Mouse (Mus musculus): Measurements from ENCODE around the gene Acp7. TPM values are rescaled to one million over a fixed set of nuclear protein-coding genes. Genes with fewer than 3 reads are reported as not detected.

The Acp7 gene
- polyA plus RNA-seq, 1 experiment from 2014 or later = 10.9 TPM

DNA sequence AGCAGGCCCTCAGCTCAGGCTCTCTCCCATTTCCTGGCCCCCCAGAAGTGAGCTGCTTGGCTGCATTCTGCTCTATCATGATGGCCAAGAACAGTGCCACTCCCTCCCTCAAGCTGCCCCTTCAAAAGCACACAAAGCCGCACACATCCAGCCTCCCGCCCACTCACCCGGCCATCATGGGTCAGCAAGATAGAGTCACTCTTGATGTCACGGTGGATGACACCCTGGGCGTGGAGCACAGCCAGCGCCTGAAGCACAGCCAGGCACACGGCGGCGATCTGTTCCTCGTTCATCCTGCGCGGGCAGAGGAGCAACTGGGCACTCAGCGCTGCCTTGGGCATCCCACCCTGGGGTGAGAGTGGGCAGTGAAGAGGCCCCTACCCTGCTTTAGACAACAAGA lies 68.8 kb downstream of the Acp7 start:
- TF ChIP-seq CTCF (IDR thresholded peaks at IDR 0.05; ENCODE audit: low read depth) (no peak), EP300 (optimal IDR thresholded peaks at IDR 0.05) (no peak)
- H3K4me2 ChIP-seq (replicated peaks; ENCODE audit: low read depth) = no peak overlapping the region
- ATAC-seq (ENCODE audit: low FRiP score, low TSS enrichment) (no peak), DNase-seq (ENCODE audit: low spot score) (no peak)
- peaks cover 27% of the 10 kb centered on the region for H3K36me3 ChIP-seq (ENCODE audit: control insufficient read depth, insufficient read depth, low read length)
- no peak overlapping the region for H3K9ac ChIP-seq (ENCODE audit: low read length)
- 86% methylated on average over 13 of the region's 13 CpGs for WGBS
- no peaks in the 10 kb centered on the region for H3K9me3 ChIP-seq (ENCODE audit: control insufficient read depth, low read length)
- H3K4me1 ChIP-seq (replicated peaks; ENCODE audit: control insufficient read depth, insufficient read depth) = 0 out of 2 replicates have a peak, but pooled peaks cover 2% of the 10 kb centered on the region
- H3K4me3 ChIP-seq (ENCODE audit: low read depth, low read length) = no peak overlapping the region
- H3K27ac ChIP-seq (replicated peaks) = no peak overlapping the region
- no peaks in the 10 kb centered on the region for H3K27me3 ChIP-seq (ENCODE audit: control insufficient read depth, insufficient read depth, low read length)

DNA sequence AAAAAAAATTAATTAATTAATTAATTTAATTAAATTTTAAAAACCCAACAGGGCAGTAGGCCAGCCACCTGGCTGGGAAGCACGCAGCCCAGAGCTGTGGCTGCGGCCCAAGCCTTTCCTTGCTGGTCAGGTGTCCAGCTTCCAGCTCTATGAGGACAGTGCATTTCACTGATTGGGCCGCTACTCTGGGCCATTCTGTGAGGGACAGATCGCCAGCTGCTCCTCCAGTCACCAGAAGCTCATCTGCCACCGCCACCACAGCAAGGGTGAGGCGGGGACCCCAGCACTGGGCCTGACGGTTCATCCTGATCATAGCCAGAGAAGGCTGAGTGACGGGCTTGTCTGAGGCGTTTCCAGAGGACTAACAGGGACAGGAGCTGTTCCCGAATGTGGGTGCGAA lies 69.2 kb downstream of the Acp7 start:
- Histone ChIP-seq H3K4me2 (replicated peaks; ENCODE audit: low read depth) (no peak overlapping the region), H3K27ac (replicated peaks) (no peak overlapping the region), H3K36me3 (ENCODE audit: control insufficient read depth, insufficient read depth, low read length) (peaks cover 23% of the 10 kb centered on the region), H3K9ac (ENCODE audit: low read length) (no peak overlapping the region), H3K4me1 (replicated peaks; ENCODE audit: control insufficient read depth, insufficient read depth) (0 out of 2 replicates have a peak, but pooled peaks cover 2% of the 10 kb centered on the region), H3K4me3 (ENCODE audit: low read depth, low read length) (no peak overlapping the region), H3K27me3 (ENCODE audit: control insufficient read depth, insufficient read depth, low read length) (no peaks in the 10 kb centered on the region), H3K9me3 (ENCODE audit: control insufficient read depth, low read length) (no peaks in the 10 kb centered on the region)
- no peak for TF ChIP-seq CTCF (IDR thresholded peaks at IDR 0.05; ENCODE audit: low read depth)
- no peak for TF ChIP-seq EP300 (optimal IDR thresholded peaks at IDR 0.05)
- ATAC-seq (ENCODE audit: low FRiP score, low TSS enrichment) (no peak), DNase-seq (ENCODE audit: low spot score) (no peak)
- WGBS = 94% methylated on average over 11 of the region's 11 CpGs

DNA sequence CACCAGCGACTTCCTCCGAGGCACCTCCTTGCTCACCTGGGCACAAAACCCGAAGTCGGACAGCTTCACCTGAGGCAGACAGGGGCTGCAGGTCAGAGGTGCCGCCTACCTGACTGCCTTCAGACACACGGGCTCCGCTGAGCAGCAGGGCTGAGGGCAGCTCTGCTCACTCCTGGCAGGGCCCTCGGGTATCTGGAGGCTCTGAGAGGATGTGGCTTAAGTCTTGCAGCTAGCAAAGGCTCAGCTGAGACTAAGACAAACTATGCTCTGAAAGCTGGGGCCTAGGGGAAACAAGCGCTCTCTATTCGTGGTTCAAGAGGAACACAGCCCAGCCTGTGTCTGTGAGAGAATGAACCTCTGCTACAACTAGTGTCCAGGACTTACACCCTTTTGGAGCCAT lies 70.3 kb downstream of the Acp7 start:
- H3K36me3 ChIP-seq (ENCODE audit: control insufficient read depth, insufficient read depth, low read length) = peaks cover 18% of the 10 kb centered on the region
- ATAC-seq (ENCODE audit: low FRiP score, low TSS enrichment) = no peak
- no peaks in the 10 kb centered on the region for H3K27me3 ChIP-seq (ENCODE audit: control insufficient read depth, insufficient read depth, low read length)
- no peak overlapping the region for H3K4me2 ChIP-seq (replicated peaks; ENCODE audit: low read depth)
- DNase-seq (ENCODE audit: low spot score) = no peak
- 0 out of 2 replicates have a peak, but pooled peaks cover 2% of the 10 kb centered on the region for H3K4me1 ChIP-seq (replicated peaks; ENCODE audit: control insufficient read depth, insufficient read depth)
- no peak overlapping the region for H3K27ac ChIP-seq (replicated peaks)
- 91% methylated on average over 10 of the region's 10 CpGs for WGBS
- H3K4me3 ChIP-seq (ENCODE audit: low read depth, low read length) = no peak overlapping the region
- H3K9me3 ChIP-seq (ENCODE audit: control insufficient read depth, low read length) = no peaks in the 10 kb centered on the region
- TF ChIP-seq EP300 (optimal IDR thresholded peaks at IDR 0.05) = no peak
- no peak for TF ChIP-seq CTCF (IDR thresholded peaks at IDR 0.05; ENCODE audit: low read depth)
- H3K9ac ChIP-seq (ENCODE audit: low read length) = no peak overlapping the region

DNA sequence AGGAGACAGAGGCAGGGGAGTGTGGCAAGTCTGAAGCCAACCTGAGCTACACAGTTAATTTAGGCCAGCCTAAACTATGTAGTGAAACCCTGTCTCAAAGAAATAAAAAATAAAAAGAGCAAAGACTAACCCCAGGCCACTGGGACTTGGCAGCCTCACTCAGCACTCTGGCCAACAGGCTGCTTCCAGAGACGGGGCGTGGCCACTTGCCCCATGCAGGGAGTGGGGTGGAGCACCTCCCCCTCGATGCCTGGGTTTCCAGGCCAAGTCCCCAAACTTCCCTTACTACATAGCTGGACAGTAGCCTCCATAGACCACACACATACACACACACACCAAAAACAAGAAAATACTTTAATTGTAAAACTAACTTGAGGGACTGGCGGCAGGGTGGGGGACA lies 72.6 kb downstream of the Acp7 start:
- no peak overlapping the region for H3K4me3 ChIP-seq (ENCODE audit: low read depth, low read length)
- ATAC-seq (ENCODE audit: low FRiP score, low TSS enrichment) = peak; percentile 38; the same call in 1 of the 2 replicates

DNA sequence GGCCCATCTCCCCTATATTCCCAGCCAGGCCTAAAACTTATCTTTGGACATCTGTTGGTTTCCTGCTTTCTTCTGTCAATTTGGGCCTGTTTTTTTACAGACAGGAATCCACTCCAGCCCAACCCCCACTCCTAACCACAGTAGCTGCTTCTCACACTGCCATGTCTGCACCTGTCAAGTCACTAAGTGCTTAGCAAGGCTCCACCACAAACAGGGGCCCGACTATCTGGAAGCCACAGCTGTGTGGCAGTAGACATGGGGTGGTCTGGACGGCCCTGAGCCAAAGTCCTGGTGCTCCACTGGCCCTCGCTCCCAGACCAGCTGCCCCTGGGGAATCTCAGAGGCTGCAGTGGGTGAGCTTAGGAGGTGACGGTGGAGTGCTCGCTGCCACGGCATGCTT lies 73.4 kb downstream of the Acp7 start:
- 77% methylated on average over 6 of the region's 6 CpGs for WGBS
- H3K4me3 ChIP-seq (ENCODE audit: low read depth, low read length) = no peak overlapping the region
- ATAC-seq (ENCODE audit: low FRiP score, low TSS enrichment) (no peak), DNase-seq (ENCODE audit: low spot score) (no peak)
- no peak overlapping the region for H3K9ac ChIP-seq (ENCODE audit: low read length)
- no peaks in the 10 kb centered on the region for H3K9me3 ChIP-seq (ENCODE audit: control insufficient read depth, low read length)
- 0 out of 2 replicates have a peak, but pooled peaks cover 2% of the 10 kb centered on the region for H3K4me1 ChIP-seq (replicated peaks; ENCODE audit: control insufficient read depth, insufficient read depth)
- TF ChIP-seq CTCF (IDR thresholded peaks at IDR 0.05; ENCODE audit: low read depth) (no peak), EP300 (optimal IDR thresholded peaks at IDR 0.05) (no peak)
- H3K4me2 ChIP-seq (replicated peaks; ENCODE audit: low read depth) = no peak overlapping the region
- 0 out of 2 replicates have a peak overlapping the region, but pooled peaks have one; percentile 13 for H3K27ac ChIP-seq (replicated peaks)
- no peaks in the 10 kb centered on the region for H3K27me3 ChIP-seq (ENCODE audit: control insufficient read depth, insufficient read depth, low read length)
- peaks cover 10% of the 10 kb centered on the region for H3K36me3 ChIP-seq (ENCODE audit: control insufficient read depth, insufficient read depth, low read length)

More for the DNA sequence above, 72.6 kb downstream of the Acp7 start:
- Histone ChIP-seq H3K9ac (ENCODE audit: low read length) (no peak overlapping the region), H3K27ac (replicated peaks) (peak overlapping the region; percentile 30; the same call in 1 of the 2 replicates), H3K36me3 (ENCODE audit: control insufficient read depth, insufficient read depth, low read length) (peaks cover 12% of the 10 kb centered on the region), H3K27me3 (ENCODE audit: control insufficient read depth, insufficient read depth, low read length) (no peaks in the 10 kb centered on the region), H3K4me1 (replicated peaks; ENCODE audit: control insufficient read depth, insufficient read depth) (0 out of 2 replicates have a peak, but pooled peaks cover 2% of the 10 kb centered on the region), H3K4me2 (replicated peaks; ENCODE audit: low read depth) (no peak overlapping the region), H3K9me3 (ENCODE audit: control insufficient read depth, low read length) (no peaks in the 10 kb centered on the region)
- peak; percentile 60 for DNase-seq (ENCODE audit: low spot score)
- no peak for TF ChIP-seq EP300 (optimal IDR thresholded peaks at IDR 0.05)
- TF ChIP-seq CTCF (IDR thresholded peaks at IDR 0.05; ENCODE audit: low read depth) = no peak
- 36% methylated on average over 4 of the region's 4 CpGs for WGBS

Small RNA genes lying within 50 kb of the gene (microRNA-seq; reads per million reads assigned to microRNA genes)
- gene Mir7049 = not detected

Other genes with a start within 250 kb of the Acp7 start
- 27.5 and 28.3 TPM in 2 replicates for gene Med29, start 238.6 kb downstream of the Acp7 start, polyA plus RNA-seq (2015; fragmentation: Nextera tagmentation; extraction: Ambion mirVana)
- 35.9 and 38.6 TPM in 2 replicates for gene Paf1, start 238.4 kb downstream of the Acp7 start, polyA plus RNA-seq (2015; fragmentation: Nextera tagmentation; extraction: Ambion mirVana)
- 18.9 and 23.1 TPM in 2 replicates for gene Gmfg, start 193.9 kb downstream of the Acp7 start, polyA plus RNA-seq (2015; fragmentation: Nextera tagmentation; extraction: Ambion mirVana)
- 0.96 and 1.3 TPM in 2 replicates for gene Lrfn1, start 179.4 kb downstream of the Acp7 start, polyA plus RNA-seq (2015; fragmentation: Nextera tagmentation; extraction: Ambion mirVana)
- not detected in 2 replicates for gene Ifnl2, start 120.9 kb downstream of the Acp7 start, polyA plus RNA-seq (2015; fragmentation: Nextera tagmentation; extraction: Ambion mirVana)
- gene Ifnl3, start 108.5 kb downstream of the Acp7 start, polyA plus RNA-seq (2015; fragmentation: Nextera tagmentation; extraction: Ambion mirVana) = not detected in 2 replicates
- 87.1 and 87.6 TPM in 2 replicates for gene Sycn, start 90.4 kb downstream of the Acp7 start, polyA plus RNA-seq (2015; fragmentation: Nextera tagmentation; extraction: Ambion mirVana)
- 20.1 and 27.2 TPM in 2 replicates for gene Nccrp1, start 84.1 kb downstream of the Acp7 start, polyA plus RNA-seq (2015; fragmentation: Nextera tagmentation; extraction: Ambion mirVana)
- 9.8 and 12.0 TPM in 2 replicates for gene Samd4b, start 33.2 kb downstream of the Acp7 start, polyA plus RNA-seq (2015; fragmentation: Nextera tagmentation; extraction: Ambion mirVana)
- gene Pak4, start 33.1 kb downstream of the Acp7 start, polyA plus RNA-seq (2015; fragmentation: Nextera tagmentation; extraction: Ambion mirVana) = 33.9 and 34.1 TPM in 2 replicates
- 1.7 and 2.4 TPM in 2 replicates for gene Fbxo27, start 61.5 kb upstream of the Acp7 start, polyA plus RNA-seq (2015; fragmentation: Nextera tagmentation; extraction: Ambion mirVana)
- gene Fbxo17, start 85.5 kb upstream of the Acp7 start, polyA plus RNA-seq (2015; fragmentation: Nextera tagmentation; extraction: Ambion mirVana) = 5.6 and 6.1 TPM in 2 replicates
- gene Mrps12, start 110.5 kb upstream of the Acp7 start, polyA plus RNA-seq (2015; fragmentation: Nextera tagmentation; extraction: Ambion mirVana) = 113 and 118 TPM in 2 replicates
- 11.4 and 12.3 TPM in 2 replicates for gene Sars2, start 110.7 kb upstream of the Acp7 start, polyA plus RNA-seq (2015; fragmentation: Nextera tagmentation; extraction: Ambion mirVana)
- gene Ccer2, start 124.8 kb upstream of the Acp7 start, polyA plus RNA-seq (2015; fragmentation: Nextera tagmentation; extraction: Ambion mirVana) = not detected in 2 replicates
- 35.3 and 39.3 TPM in 2 replicates for gene Sirt2, start 135.4 kb upstream of the Acp7 start, polyA plus RNA-seq (2015; fragmentation: Nextera tagmentation; extraction: Ambion mirVana)
- 31.2 and 33.0 TPM in 2 replicates for gene Nfkbib, start 136.2 kb upstream of the Acp7 start, polyA plus RNA-seq (2015; fragmentation: Nextera tagmentation; extraction: Ambion mirVana)
- gene Rinl, start 157.6 kb upstream of the Acp7 start, polyA plus RNA-seq (2015; fragmentation: Nextera tagmentation; extraction: Ambion mirVana) = 2.1 and 2.6 TPM in 2 replicates
- gene Hnrnpl, start 177.2 kb upstream of the Acp7 start, polyA plus RNA-seq (2015; fragmentation: Nextera tagmentation; extraction: Ambion mirVana) = 153 and 156 TPM in 2 replicates
- gene Ech1, start 193.9 kb upstream of the Acp7 start, polyA plus RNA-seq (2015; fragmentation: Nextera tagmentation; extraction: Ambion mirVana) = 426 and 435 TPM in 2 replicates
- 469 and 489 TPM in 2 replicates for gene Lgals4, start 202.5 kb upstream of the Acp7 start, polyA plus RNA-seq (2015; fragmentation: Nextera tagmentation; extraction: Ambion mirVana)
- 296 and 301 TPM in 2 replicates for gene Lgals7, start 232.5 kb upstream of the Acp7 start, polyA plus RNA-seq (2015; fragmentation: Nextera tagmentation; extraction: Ambion mirVana)